Mouse (Mus musculus): ENCODE measurements at regions not wholly inside any gene's neighbourhood (a gene's known extent, or its start where the extent isn't known, plus 50 kb on each side); places are given as distances from the start of the nearest gene placed in this dataset.
A peak's percentile ranks its signal among the peaks of the same experiment; 100 is the strongest.

DNA sequence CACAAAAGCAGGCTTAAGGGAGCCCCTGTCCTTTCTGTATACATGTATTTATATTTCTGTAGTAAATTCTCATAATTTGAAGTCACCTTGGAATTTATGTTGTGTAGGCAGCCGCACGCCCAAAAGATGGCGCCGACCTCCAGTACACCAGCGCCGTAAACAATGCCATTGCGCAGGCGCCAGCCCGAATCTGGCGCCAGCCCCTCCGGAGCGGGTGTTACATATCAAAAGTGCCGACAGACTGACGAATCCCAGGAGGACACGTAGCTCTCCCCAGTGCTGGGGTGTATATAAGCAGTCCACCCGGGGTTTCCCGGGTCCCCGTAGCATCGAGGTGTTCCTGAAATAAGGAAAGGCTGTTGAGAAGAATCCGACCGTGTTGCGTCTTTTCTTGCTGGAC lies 108.1 kb upstream of the Pde3a start:
- DNase-seq, result peak; percentile 46 to 58

DNA sequence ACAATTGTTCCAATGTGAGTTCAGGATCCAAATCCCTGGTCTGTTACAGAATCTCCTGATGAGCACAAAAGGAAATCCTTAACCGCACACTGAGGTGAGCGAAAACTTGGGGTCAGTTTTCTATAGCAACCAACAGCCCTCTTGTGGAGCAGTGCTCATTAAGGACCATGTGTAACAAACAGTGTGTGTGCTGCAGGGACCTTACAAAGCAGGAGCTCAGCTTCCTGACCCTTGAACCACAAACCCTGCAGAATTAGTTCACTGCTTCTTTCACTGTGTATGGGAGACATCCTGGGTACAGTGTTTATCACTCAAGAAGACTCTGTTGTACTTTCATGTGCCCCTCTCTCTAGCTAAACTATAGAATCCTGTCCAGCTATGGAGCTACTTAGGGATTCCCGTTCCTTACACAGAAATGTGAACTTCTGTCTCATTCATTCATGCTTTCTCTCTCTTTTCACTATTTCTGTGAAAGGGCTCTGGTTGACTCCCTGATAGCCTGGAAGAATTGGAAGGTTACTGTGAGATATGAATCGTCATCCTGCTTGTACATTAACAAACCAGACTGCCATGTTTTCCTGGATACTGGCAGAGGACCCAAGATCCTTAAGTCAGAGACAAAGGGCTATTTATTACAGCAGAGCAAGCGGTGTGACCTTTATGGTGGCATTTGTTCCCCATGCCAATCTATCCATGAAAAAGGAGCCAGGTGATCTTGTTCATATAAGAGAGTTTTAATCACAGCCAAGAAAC lies 100.5 kb upstream of the Pde3a start:
- DNase-seq, result no peak

DNA sequence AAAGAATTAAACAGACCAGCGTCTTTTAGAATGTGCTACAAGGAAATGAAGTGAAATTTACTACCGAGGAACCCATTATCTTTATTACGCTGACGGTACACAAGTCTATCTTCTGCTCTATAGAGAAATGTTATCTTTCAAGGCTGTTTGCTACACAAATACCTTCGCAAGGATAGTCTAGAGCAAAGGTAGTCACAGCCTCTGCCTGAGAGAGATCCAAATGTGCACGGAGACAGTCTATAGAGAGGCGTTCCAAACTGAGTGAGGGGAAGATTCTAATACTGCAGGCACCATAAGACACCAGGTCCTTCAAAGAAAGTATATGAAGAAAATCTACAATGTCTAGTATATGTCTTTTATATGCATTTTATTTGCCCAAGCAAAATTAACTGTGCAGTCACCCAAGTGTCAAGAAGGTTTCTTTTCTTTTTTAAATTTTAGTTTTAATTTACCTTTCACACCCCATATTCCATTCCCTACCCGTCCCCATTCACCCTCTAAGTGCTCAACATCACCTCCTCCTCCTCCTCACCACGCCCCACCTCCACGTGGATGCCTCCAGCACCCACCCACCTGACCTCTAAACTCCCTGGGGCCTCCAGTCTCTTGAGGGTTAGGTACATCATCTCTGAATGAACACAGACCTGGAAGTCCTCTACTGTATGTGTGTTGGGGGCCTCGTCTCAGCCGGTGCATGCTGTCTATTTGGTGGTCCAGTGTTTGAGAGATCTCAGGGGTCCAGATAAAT lies 99.7 kb upstream of the Pde3a start:
- DNase-seq, result no peak

DNA sequence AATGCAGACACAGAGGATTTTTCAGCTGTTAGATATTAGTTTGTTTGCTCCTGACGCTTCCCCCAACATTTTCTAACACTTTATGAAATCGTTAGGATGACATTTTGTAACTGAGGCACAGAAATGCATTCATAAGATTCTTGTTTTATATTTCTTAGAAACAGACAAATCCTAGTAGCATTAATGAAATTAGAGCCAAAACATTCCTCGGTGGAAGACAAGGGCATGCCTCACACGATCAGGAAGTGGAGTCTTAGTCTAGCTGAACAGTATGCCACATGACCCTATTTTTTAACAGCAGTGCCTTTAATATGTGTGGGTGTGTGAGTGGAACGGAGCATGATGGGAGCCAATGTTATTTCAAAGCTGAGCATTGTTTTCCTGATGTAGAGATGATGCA lies 89.7 kb upstream of the Pde3a start:
- DNase-seq, result no peak

DNA sequence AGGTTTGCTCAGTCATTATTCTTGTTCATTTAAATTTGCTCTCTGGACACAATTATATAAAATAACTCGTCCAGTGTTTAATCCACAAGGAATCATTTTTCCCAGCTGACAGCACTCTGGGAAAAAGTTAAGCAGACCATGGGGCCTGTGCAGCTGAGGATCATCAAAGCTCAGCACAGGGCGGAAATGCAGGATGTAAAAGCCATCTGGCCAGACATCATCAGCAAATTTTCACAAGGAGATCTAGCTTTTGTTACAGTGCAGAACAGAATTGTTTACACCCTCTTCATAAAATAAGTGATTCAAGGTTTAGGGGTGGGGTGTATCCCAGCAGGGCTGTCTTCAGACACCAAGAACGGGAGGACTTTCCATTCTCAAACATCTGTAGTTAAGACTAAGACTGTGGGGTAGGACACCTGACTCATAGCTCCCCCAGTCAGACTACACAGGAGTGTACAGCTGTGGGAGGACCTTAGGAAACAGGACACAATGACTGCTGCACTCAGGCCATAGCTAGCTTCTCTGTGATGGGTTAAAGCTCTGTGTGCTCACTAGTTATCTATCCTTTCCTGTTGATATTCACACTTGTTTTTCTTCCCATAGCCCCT lies 87.3 kb upstream of the Pde3a start:
- DNase-seq, result peak in 1 of 2 experiments; percentile 12

DNA sequence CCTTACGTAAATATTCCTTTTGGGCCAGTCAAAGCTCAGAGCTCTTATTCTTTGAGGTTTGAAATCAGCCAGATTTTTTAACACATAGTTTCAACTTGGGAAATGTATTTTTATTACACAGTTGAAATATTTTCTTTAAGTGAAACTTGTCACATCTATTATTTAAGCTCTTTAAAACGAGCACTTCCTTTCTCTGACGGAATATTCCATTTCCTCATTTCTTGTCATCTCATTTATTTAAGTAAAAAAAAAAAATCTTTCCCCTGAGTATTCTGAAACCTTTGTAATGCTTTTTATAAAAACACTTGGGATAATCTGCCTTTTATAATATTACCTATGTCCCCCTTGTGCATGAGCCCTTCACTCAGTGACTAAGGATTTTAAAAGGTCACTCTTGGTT lies 81.8 kb upstream of the Pde3a start:
- DNase-seq, result no peak

DNA sequence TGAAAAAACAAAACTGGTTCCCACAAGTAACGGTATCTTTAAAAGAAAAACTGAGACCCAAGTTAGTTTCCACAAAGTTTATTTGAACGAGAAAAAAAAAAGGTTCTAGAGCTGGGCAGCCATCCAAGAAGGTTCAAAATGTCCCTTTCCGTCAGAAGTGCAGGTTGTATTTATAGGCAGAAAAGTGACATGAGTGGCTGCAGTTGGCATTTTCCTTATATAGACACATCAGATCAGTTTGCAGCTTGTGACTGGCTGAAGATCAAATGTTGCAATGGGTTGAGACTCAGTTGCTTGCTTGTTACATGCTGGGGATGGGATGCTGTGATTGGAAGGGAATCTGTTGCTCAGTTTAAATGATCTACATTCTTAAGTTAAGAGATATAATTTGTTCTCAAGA lies 80.7 kb upstream of the Pde3a start:
- peak in 1 of 2 experiments; percentile 16 for DNase-seq

DNA sequence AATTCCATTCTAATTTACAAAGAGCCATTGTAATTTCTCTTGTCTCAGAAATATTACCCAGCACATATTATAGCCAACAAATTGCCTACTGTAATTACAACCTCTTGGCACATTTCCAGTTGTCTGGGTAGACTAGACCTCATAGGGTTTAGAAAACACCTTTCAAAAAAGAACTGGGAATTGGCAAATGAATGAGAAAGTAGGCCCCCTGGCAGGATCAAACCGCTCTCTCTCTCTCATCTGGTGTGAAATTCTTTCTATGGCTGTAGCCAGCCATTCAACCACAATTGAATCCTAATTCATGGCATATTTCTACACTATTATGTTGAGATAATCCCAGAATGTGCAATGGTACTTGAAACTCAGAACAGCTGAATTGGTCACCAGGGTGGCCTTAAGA lies 65.3 kb upstream of the Pde3a start:
- DNase-seq, result no peak

DNA sequence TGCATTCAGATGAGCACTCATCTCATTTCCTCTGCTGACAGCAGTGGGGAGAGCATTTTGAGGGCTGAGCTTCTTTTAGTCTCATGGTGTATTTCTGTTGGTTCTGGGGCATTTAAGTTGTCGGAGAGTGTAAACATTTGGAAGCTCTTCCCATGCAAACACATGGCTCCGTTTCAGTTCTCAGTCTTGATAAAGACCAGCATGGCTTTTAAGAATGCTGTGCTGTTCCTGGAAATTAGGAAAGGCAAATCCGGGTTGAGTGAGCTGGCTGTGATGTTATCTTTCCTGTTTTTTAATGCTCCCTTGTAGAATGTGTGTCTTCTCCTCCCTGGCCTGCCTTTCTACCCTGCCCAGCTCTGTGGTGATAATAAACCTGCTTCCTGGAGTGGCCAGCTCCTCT lies 61.0 kb upstream of the Pde3a start:
- no peak for DNase-seq

DNA sequence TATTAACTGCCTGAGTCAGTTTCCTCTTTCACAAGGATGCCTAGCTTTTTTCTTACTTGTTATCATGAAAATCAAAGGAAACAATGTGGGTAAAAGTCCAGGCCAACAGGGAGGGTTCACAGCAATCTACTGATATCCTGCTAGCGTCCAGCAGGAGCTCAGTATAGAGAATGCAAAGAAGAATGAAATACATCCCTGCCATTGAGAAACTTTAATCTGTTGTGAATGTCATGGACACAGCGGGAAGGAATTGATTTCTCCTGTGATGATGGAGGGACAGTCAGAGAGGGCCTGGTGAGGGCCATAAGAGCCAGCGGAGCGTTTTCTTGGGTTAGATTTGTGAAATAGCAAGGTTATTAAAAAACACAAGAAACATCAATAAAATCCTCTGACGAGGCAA lies 60.0 kb upstream of the Pde3a start:
- DNase-seq, result no peak

DNA sequence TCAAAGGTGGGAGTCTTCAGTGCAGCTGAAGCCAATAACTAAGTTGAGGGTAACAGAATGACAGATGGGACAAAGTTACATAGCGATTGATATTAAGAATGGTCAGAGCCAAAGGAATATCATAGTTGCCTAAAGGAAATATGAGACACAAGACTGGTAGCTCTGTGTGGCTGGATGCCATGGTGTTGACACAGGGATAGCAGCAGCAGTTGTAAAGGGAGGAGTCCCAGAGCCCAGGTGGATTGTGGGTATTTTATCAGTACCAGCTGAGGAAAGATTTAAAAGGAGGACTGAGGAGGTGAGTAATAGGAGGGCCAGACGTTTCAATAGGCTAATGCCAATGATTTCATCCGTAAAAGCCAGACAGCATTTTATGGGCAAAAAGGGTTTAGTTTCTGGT lies 59.4 kb upstream of the Pde3a start:
- no peak for DNase-seq

DNA sequence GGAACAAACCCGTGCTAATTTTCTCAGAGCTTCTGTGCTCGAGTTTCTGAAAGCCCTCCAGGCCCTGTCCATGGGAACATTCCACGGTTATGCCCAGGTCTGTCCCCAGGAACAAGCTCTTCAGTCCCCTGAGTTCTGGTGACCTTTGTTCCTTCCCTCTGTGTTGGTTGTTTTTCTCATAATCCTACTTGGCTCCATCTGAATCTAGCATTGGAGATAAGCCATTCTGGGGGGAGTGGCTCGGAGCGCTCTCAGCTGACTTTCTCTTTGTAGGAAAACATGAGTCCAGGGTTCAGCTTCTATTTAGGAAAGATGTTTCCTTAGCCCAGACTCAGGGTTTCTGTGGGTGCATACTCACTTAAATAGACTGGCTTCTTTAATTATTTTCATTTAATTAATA lies 58.7 kb upstream of the Pde3a start:
- peak; percentile 51 to 68 for DNase-seq

DNA sequence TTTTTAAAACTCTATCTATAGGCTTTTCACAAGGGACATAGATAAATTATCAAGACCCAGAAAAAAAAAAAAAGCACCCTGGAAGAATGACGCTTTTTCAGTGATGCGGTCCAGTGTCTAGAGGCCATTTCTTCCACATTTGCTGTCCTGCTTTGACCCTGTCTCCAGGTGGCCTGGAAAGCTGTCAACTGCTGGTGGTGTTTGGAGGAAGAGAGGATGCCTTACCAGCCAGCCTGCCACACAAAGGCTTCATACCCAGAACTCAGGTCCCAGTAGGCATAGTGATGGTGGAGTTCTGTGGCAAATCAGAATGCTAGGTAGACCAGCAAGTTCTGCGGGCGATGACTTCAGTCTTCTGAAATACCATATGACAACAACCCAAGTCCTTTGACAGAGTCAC lies 51.6 kb upstream of the Pde3a start:
- no peak for DNase-seq

All from heart, adult 18-20 months (tissue).